Mouse (Mus musculus): ENCODE measurements at regions not wholly inside any gene's neighbourhood (a gene's known extent, or its start where the extent isn't known, plus 50 kb on each side); places are given as distances from the start of the nearest gene placed in this dataset.
A peak's percentile ranks its signal among the peaks of the same experiment; 100 is the strongest.

DNA sequence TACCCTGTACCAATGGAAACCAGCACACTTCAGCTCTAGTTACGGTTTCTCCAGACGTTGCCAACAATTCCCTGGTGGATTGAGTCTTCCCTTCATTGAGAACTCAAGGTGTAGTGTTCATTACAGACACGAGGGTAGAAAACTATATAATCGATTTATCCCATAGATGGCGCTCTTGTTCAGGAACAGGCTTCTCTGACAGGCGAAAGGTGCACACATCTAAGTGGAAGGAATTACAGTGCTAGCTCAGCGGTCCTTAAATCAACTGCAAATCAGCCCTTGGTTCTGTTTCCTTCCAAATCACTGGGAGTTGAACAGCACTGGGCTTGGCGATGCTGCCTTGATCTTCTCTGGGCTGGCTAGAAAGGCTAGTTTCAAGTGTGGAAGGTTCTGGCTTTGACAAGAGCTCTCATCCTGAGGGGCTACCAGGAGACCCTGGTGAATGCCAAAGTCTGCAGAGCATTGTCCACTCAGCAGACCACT, 161.1 kb downstream of the March11 start:
- peak in 1 of 2 experiments; percentile 11 for DNase-seq (ENCODE audit: low spot score in 2 of 2)

- no peak for DNase-seq (ENCODE audit: low spot score in 2 of 2)
Observed at GRCm38 (mm10) chr15:26487378-26487777, 178.5 kb downstream of the March11 start.

All from layer of hippocampus, adult 8-10 months (tissue).